Mouse (Mus musculus): ENCODE data around the gene Fcgr3. TPM values are rescaled to one million over a fixed set of nuclear protein-coding genes. Genes with fewer than 3 reads are reported as not detected.
A peak's percentile ranks its signal among the peaks of the same experiment; 100 is the strongest.

The Fcgr3 gene
- polyA plus RNA-seq, 1 experiment from 2014 or later, result 8.3 TPM

GRCm38 (mm10) chr1:171036550-171037324, 28.0 kb downstream of the Fcgr3 start:
- H3K4me2 ChIP-seq (ENCODE audit: low read length), result peak overlapping the region; percentile 45
- ATAC-seq, result peak; percentile 63
- 5% methylated on average over 22 of the region's 22 CpGs for WGBS

DNA sequence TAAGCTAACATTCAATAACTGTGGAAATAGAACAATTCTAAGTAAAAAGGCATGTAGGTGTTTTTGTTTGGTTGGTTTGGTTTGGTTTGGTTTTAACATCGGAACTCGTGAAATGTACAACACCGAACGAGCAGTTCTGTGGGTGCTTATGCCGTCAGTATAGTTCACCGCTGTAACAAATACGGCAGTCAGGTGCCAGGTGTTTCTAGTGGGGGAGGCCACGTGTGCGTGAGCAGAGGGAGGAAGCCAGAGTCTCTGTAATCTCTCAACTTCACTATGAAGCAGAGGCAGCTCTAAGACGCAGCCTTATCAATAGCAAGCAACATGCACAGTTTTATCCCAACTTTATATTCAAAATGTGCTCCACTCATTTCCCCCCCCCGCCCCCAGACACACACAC, 29.1 kb downstream of the Fcgr3 start:
- no peaks in the 10 kb centered on the region for H3K9me3 ChIP-seq (replicated peaks; ENCODE audit: control insufficient read depth, low read length)
- no peaks in the 10 kb centered on the region for H3K36me3 ChIP-seq (ENCODE audit: control insufficient read depth, insufficient read depth, low read length)
- 0 out of 2 replicates have a peak overlapping the region, but pooled peaks have one; percentile 5 for H3K9ac ChIP-seq (ENCODE audit: low read length)
- 49% methylated on average over 11 of the region's 11 CpGs for WGBS
- H3K4me2 ChIP-seq (ENCODE audit: low read length), result peak overlapping the region; percentile 69
- H3K27me3 ChIP-seq (replicated peaks; ENCODE audit: control insufficient read depth, insufficient read depth, low read length), result peaks cover 10% of the 10 kb centered on the region
- DNase-seq (ENCODE audit: low spot score), result no peak
- no peak for ATAC-seq
- no peak overlapping the region for H3K27ac ChIP-seq (ENCODE audit: low read depth, low read length)
- peak overlapping the region; percentile 52; the same call in 1 of the 2 replicates for H3K4me3 ChIP-seq (ENCODE audit: low read depth, low read length)
- peaks cover 7% of the 10 kb centered on the region; the same call in 1 of the 2 replicates for H3K4me1 ChIP-seq (ENCODE audit: control insufficient read depth, insufficient read depth, low read length)

More at GRCm38 (mm10) chr1:171036550-171037324, 28.0 kb downstream of the Fcgr3 start:
- H3K9me3 ChIP-seq (replicated peaks; ENCODE audit: control insufficient read depth, low read length), result no peaks in the 10 kb centered on the region
- 0 out of 2 replicates have a peak overlapping the region, but pooled peaks have one; percentile 29 for H3K9ac ChIP-seq (ENCODE audit: low read length)
- peaks cover 7% of the 10 kb centered on the region; the same call in 1 of the 2 replicates for H3K4me1 ChIP-seq (ENCODE audit: control insufficient read depth, insufficient read depth, low read length)
- peaks cover 4% of the 10 kb centered on the region; the same call in 1 of the 2 replicates for H3K27me3 ChIP-seq (replicated peaks; ENCODE audit: control insufficient read depth, insufficient read depth, low read length)
- peak overlapping the region; percentile 26 for H3K4me3 ChIP-seq (ENCODE audit: low read depth, low read length)
- no peaks in the 10 kb centered on the region for H3K36me3 ChIP-seq (ENCODE audit: control insufficient read depth, insufficient read depth, low read length)
- DNase-seq (ENCODE audit: low spot score), result peak; percentile 92
- no peak overlapping the region for H3K27ac ChIP-seq (ENCODE audit: low read depth, low read length)

DNA sequence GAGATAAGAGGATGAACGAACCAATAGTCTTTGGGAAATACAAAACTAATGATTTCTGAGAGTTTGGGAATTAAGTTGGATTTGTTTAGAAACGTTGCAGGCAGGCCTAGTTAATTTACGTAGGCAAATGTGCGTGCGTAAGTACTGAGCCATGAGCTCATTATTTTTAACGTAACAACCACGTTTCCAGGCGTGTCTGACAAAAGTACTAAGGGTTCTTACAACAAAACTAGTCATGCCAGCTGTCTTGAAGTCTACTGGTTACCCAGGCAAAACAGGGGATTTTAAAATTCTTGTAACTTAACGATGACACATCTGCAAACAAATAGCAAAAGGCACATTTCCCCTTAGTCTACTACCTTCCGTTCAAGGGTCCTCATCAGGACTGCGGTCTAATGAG, 30.5 kb downstream of the Fcgr3 start:
- no peak for ATAC-seq
- Histone ChIP-seq H3K4me1 (ENCODE audit: control insufficient read depth, insufficient read depth, low read length) (peaks cover 7% of the 10 kb centered on the region; the same call in 1 of the 2 replicates), H3K36me3 (ENCODE audit: control insufficient read depth, insufficient read depth, low read length) (no peaks in the 10 kb centered on the region), H3K9me3 (replicated peaks; ENCODE audit: control insufficient read depth, low read length) (no peaks in the 10 kb centered on the region), H3K9ac (ENCODE audit: low read length) (peak overlapping the region; percentile 54), H3K27ac (ENCODE audit: low read depth, low read length) (no peak overlapping the region), H3K27me3 (replicated peaks; ENCODE audit: control insufficient read depth, insufficient read depth, low read length) (peaks cover 10% of the 10 kb centered on the region), H3K4me2 (ENCODE audit: low read length) (peak overlapping the region; percentile 69), H3K4me3 (ENCODE audit: low read depth, low read length) (peak overlapping the region; percentile 52)
- 3% methylated on average over 11 of the region's 11 CpGs for WGBS
- DNase-seq (ENCODE audit: low spot score), result peak; percentile 71

DNA sequence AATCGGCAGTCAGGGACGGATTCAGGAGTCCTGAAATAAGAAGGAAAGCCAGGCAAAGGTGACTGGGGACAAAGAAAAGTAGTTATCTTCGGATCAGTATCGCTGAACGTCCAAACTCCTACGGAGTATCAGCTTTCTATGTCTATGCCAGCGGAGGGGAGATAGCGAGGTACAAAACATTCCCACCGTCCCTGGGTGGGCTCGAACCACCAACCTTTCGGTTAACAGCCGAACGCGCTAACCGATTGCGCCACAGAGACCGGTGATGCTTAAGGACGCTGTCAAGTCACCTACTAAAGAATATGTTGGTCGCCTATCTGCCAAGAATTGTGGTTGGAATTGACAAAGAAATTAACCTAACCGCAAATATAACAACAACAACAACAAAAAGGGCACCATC, 31.0 kb downstream of the Fcgr3 start:
- Histone ChIP-seq H3K4me3 (ENCODE audit: low read depth, low read length) (peak overlapping the region; percentile 52), H3K9ac (ENCODE audit: low read length) (peak overlapping the region; percentile 62), H3K9me3 (replicated peaks; ENCODE audit: control insufficient read depth, low read length) (no peaks in the 10 kb centered on the region), H3K4me2 (ENCODE audit: low read length) (peak overlapping the region; percentile 69), H3K36me3 (ENCODE audit: control insufficient read depth, insufficient read depth, low read length) (no peaks in the 10 kb centered on the region), H3K27ac (ENCODE audit: low read depth, low read length) (no peak overlapping the region), H3K4me1 (ENCODE audit: control insufficient read depth, insufficient read depth, low read length) (peaks cover 7% of the 10 kb centered on the region; the same call in 1 of the 2 replicates), H3K27me3 (replicated peaks; ENCODE audit: control insufficient read depth, insufficient read depth, low read length) (peaks cover 13% of the 10 kb centered on the region)
- ATAC-seq (peak; percentile 77), DNase-seq (ENCODE audit: low spot score) (peak; percentile 94)
- WGBS, result under 1% methylated on average over 20 of the region's 20 CpGs

DNA sequence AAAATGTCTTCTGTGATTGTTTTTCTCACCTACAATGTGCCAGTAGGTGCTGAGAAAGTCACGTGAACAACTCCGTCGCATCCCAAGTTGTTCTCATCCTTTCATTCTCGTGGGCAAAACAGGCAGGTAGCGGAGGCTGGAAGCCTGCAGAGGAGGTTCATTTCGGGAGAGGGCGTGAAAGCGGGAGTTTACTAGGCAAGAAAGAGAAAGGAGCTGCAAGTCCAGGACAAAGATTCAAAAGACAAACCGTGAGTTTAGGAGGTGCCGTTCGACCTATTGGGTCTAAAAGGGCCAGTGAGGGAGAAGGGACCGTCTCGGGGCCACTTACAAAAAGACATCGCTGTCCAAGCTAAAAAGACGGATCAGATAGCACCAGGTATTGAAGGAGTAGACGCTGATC, 31.5 kb downstream of the Fcgr3 start:
- Histone ChIP-seq H3K27ac (ENCODE audit: low read depth, low read length) (no peak overlapping the region), H3K9ac (ENCODE audit: low read length) (peak overlapping the region; percentile 62), H3K4me3 (ENCODE audit: low read depth, low read length) (peak overlapping the region; percentile 52), H3K27me3 (replicated peaks; ENCODE audit: control insufficient read depth, insufficient read depth, low read length) (peaks cover 13% of the 10 kb centered on the region), H3K36me3 (ENCODE audit: control insufficient read depth, insufficient read depth, low read length) (no peaks in the 10 kb centered on the region), H3K9me3 (replicated peaks; ENCODE audit: control insufficient read depth, low read length) (no peaks in the 10 kb centered on the region), H3K4me2 (ENCODE audit: low read length) (peak overlapping the region; percentile 69), H3K4me1 (ENCODE audit: control insufficient read depth, insufficient read depth, low read length) (peaks cover 7% of the 10 kb centered on the region; the same call in 1 of the 2 replicates)
- ATAC-seq (0 out of 2 replicates have a peak, but pooled peaks have one; percentile 0), DNase-seq (ENCODE audit: low spot score) (peak; percentile 44)
- WGBS, result under 1% methylated on average over 16 of the region's 16 CpGs

DNA sequence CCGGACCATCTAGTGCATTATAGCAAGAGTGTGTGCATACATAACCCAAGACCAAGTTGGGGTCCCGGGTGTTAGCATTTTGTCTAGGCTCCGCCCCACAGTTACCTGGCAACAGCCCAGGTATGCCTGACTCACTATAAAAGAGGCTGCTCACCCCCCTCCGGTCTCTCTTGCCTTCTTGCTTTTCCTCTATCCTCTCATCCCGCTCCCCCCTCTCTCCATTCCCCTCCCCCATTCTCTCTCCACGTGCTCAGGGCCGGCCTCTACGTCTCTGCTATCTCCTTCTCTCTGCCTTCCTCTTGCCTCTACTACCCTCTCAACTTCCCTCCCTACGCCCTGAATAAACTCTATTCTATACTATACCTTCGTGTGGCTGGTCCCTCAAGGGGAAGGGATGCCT, 32.0 kb downstream of the Fcgr3 start:
- H3K4me3 ChIP-seq (ENCODE audit: low read depth, low read length), result peak overlapping the region; percentile 52
- 3% methylated on average over 10 of the region's 10 CpGs for WGBS
- ATAC-seq, result peak; percentile 13; the same call in 1 of the 2 replicates
- DNase-seq (ENCODE audit: low spot score), result peak; percentile 33
- H3K27me3 ChIP-seq (replicated peaks; ENCODE audit: control insufficient read depth, insufficient read depth, low read length), result peaks cover 13% of the 10 kb centered on the region
- no peaks in the 10 kb centered on the region for H3K36me3 ChIP-seq (ENCODE audit: control insufficient read depth, insufficient read depth, low read length)
- H3K9me3 ChIP-seq (replicated peaks; ENCODE audit: control insufficient read depth, low read length), result no peaks in the 10 kb centered on the region
- H3K4me2 ChIP-seq (ENCODE audit: low read length), result peak overlapping the region; percentile 69
- peak overlapping the region; percentile 62 for H3K9ac ChIP-seq (ENCODE audit: low read length)
- H3K4me1 ChIP-seq (ENCODE audit: control insufficient read depth, insufficient read depth, low read length), result peaks cover 7% of the 10 kb centered on the region; the same call in 1 of the 2 replicates
- H3K27ac ChIP-seq (ENCODE audit: low read depth, low read length), result no peak overlapping the region

GRCm38 (mm10) chr1:171031752-171032151, 33.0 kb downstream of the Fcgr3 start:
- Histone ChIP-seq H3K27me3 (replicated peaks; ENCODE audit: control insufficient read depth, insufficient read depth, low read length) (peaks cover 13% of the 10 kb centered on the region), H3K9me3 (replicated peaks; ENCODE audit: control insufficient read depth, low read length) (no peaks in the 10 kb centered on the region), H3K4me1 (ENCODE audit: control insufficient read depth, insufficient read depth, low read length) (peaks cover 7% of the 10 kb centered on the region; the same call in 1 of the 2 replicates), H3K9ac (ENCODE audit: low read length) (no peak overlapping the region), H3K4me2 (ENCODE audit: low read length) (no peak overlapping the region), H3K4me3 (ENCODE audit: low read depth, low read length) (no peak overlapping the region), H3K27ac (ENCODE audit: low read depth, low read length) (no peak overlapping the region), H3K36me3 (ENCODE audit: control insufficient read depth, insufficient read depth, low read length) (no peaks in the 10 kb centered on the region)
- WGBS, result 94% methylated on average over 3 of the region's 3 CpGs
- ATAC-seq, result no peak
- DNase-seq (ENCODE audit: low spot score), result no peak

- H3K27ac ChIP-seq (ENCODE audit: low read depth, low read length), result no peak overlapping the region
- no peak for DNase-seq (ENCODE audit: low spot score)
- H3K27me3 ChIP-seq (replicated peaks; ENCODE audit: control insufficient read depth, insufficient read depth, low read length), result no peaks in the 10 kb centered on the region
- 86% methylated on average over 7 of the region's 7 CpGs for WGBS
- H3K4me3 ChIP-seq (ENCODE audit: low read depth, low read length), result no peak overlapping the region
- ATAC-seq, result no peak
- no peaks in the 10 kb centered on the region for H3K9me3 ChIP-seq (replicated peaks; ENCODE audit: control insufficient read depth, low read length)
- no peak overlapping the region for H3K9ac ChIP-seq (ENCODE audit: low read length)
- no peak overlapping the region for H3K4me2 ChIP-seq (ENCODE audit: low read length)
- no peaks in the 10 kb centered on the region for H3K36me3 ChIP-seq (ENCODE audit: control insufficient read depth, insufficient read depth, low read length)
- no peaks in the 10 kb centered on the region for H3K4me1 ChIP-seq (ENCODE audit: control insufficient read depth, insufficient read depth, low read length)
Measured at GRCm38 (mm10) chr1:171019311-171019950, 45.3 kb downstream of the Fcgr3 start.

Measured in forebrain, embryonic 14.5 days (tissue).